31 mouse cellular contexts compared by ENCODE assay signal in the genomic region with DNA sequence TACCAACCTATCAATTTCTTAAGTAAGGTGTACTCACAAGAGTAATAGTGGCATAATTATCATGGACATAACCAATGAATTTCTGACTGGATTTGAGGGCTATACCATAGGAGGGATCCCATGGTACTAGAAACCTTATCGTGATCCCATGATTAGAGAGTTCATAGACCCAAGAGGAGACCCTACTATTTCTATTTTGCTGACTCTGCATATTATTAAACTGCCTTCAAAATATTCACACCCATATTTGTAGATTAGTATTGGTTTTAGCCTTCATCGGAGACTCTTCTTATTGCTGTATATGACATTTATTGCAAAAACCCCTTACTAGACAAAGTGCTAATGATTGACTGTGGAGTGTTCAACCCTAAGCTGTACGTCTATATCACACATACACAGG.
"Had no signal": no experiment of that assay in that cellular context is flagged by ENCODE, and none has a peak within 500 bp of the region (broad histone marks: within the 10 kb centered on the region; RNA-seq: fewer than 3 reads in every experiment).

No protein-coding gene starts in this region.

- H3K27ac ChIP-seq: limb, embryonic 10.5 days; limb, embryonic 12.5 days; limb, embryonic 13.5 days; limb, embryonic 15.5 days; liver, embryonic 12.5 days; liver, embryonic 13.5 days; liver, embryonic 14.5 days; liver, embryonic 15.5 days; lung, embryonic 15.5 days; macrophage; midbrain, embryonic 10.5 days; midbrain, embryonic 12.5 days; midbrain, embryonic 13.5 days; midbrain, embryonic 15.5 days; neural tube, embryonic 12.5 days had no signal

- H3K9me3 ChIP-seq: limb, embryonic 10.5 days; limb, embryonic 12.5 days; limb, embryonic 13.5 days; limb, embryonic 15.5 days; liver, embryonic 12.5 days; liver, embryonic 13.5 days; liver, embryonic 15.5 days; lung, embryonic 15.5 days; midbrain, embryonic 10.5 days; midbrain, embryonic 12.5 days; midbrain, embryonic 13.5 days; midbrain, embryonic 15.5 days; neural tube, embryonic 12.5 days had no signal

- H3K4me1 ChIP-seq: limb, embryonic 12.5 days; limb, embryonic 13.5 days; limb, embryonic 15.5 days; liver, embryonic 12.5 days; liver, embryonic 13.5 days; liver, embryonic 15.5 days; lung, embryonic 15.5 days; megakaryocyte, embryonic 14.5 days; midbrain, embryonic 10.5 days; midbrain, embryonic 12.5 days; midbrain, embryonic 13.5 days; midbrain, embryonic 15.5 days; neural tube, embryonic 12.5 days had no signal

- H3K27me3 ChIP-seq: limb, embryonic 12.5 days; limb, embryonic 13.5 days; limb, embryonic 15.5 days; liver, embryonic 12.5 days; liver, embryonic 13.5 days; liver, embryonic 15.5 days; lung, embryonic 15.5 days; megakaryocyte, embryonic 14.5 days; midbrain, embryonic 12.5 days; midbrain, embryonic 13.5 days; midbrain, embryonic 15.5 days; neural tube, embryonic 12.5 days had no signal

- ATAC-seq: liver, embryonic 12.5 days; liver, postnatal 0 days; lung, postnatal 0 days; midbrain, embryonic 13.5 days; midbrain, embryonic 15.5 days had no signal

- DNase-seq: left cerebral cortex, postnatal 4 days; liver; liver, embryonic 13.5 days; liver, postnatal 0 days; lung, adult 18-20 months; lung, adult 2 months; lung, embryonic 14.5 days; lung, postnatal 10 days; lung, postnatal 14 days; lung, postnatal 36 days; lung, postnatal 4 days; midbrain, embryonic 14.5 days had no signal

- H3K4me3 ChIP-seq: limb, embryonic 10.5 days; limb, embryonic 12.5 days; limb, embryonic 13.5 days; limb, embryonic 15.5 days; liver, embryonic 12.5 days; liver, embryonic 13.5 days; liver, embryonic 15.5 days; lung, embryonic 15.5 days; megakaryocyte, embryonic 14.5 days; midbrain, embryonic 10.5 days; midbrain, embryonic 12.5 days; midbrain, embryonic 13.5 days; midbrain, embryonic 15.5 days; myocyte; neural tube, embryonic 12.5 days had no signal

- H3K36me3 ChIP-seq: limb, embryonic 10.5 days; limb, embryonic 12.5 days; limb, embryonic 13.5 days; limb, embryonic 15.5 days; liver, embryonic 12.5 days; liver, embryonic 13.5 days; liver, embryonic 15.5 days; lung, embryonic 15.5 days; midbrain, embryonic 10.5 days; midbrain, embryonic 12.5 days; midbrain, embryonic 13.5 days; midbrain, embryonic 15.5 days; neural tube, embryonic 12.5 days had no signal

- H3K4me2 ChIP-seq: limb, embryonic 12.5 days; limb, embryonic 13.5 days; limb, embryonic 15.5 days; liver, embryonic 11.5 days; liver, embryonic 12.5 days; liver, embryonic 13.5 days; liver, embryonic 15.5 days; lung, embryonic 14.5 days; lung, embryonic 15.5 days; midbrain, embryonic 11.5 days; midbrain, embryonic 12.5 days; midbrain, embryonic 13.5 days; midbrain, embryonic 15.5 days; neural tube, embryonic 12.5 days had no signal

- H3K9ac ChIP-seq: limb, embryonic 12.5 days; limb, embryonic 13.5 days; limb, embryonic 15.5 days; liver, embryonic 12.5 days; liver, embryonic 13.5 days; liver, embryonic 14.5 days; liver, embryonic 15.5 days; liver, postnatal 0 days; lung, embryonic 14.5 days; lung, embryonic 15.5 days; midbrain, embryonic 12.5 days; midbrain, embryonic 13.5 days; midbrain, embryonic 15.5 days; neural tube, embryonic 12.5 days had no signal
